Mouse (Mus musculus): ENCODE measurements around the gene Rhox7b. TPM values are rescaled to one million over a fixed set of nuclear protein-coding genes. Genes with fewer than 3 reads are reported as not detected.
"Not testable (repeated sequence)": the region's sequence is repeated elsewhere in the genome, so short reads cannot be mapped to it uniquely, and the experiment has no call there.

Gene Rhox7b
- not detected for total RNA-seq (2021)

DNA sequence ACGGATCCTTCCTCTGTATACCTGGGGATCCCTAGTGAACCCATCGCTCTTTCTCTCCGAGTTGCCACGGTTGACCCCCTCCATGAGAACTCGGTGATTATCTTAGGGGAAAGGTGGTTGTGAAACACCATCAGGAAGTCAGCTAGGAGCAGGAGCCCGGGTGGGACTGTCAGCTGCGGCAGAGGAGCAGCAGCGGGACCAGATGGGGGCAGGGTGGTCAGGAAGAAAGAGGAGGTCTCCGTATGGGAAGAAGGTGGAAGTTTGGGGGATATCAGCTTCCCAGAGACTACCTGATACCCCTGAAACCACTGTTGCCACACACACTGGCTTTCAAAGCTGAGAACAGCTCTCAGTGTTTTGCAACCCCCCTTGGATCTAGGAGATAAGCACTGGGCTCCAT is at the start of gene Rhox7b:
Gene Rhox7b, minus strand, starts transcription at position 101 of the 400 bp plus-strand sequence.
- not testable (repeated sequence) for DNase-seq (ENCODE audit: extremely low spot score in 1 of 2, low spot score in 1 of 2)

DNA sequence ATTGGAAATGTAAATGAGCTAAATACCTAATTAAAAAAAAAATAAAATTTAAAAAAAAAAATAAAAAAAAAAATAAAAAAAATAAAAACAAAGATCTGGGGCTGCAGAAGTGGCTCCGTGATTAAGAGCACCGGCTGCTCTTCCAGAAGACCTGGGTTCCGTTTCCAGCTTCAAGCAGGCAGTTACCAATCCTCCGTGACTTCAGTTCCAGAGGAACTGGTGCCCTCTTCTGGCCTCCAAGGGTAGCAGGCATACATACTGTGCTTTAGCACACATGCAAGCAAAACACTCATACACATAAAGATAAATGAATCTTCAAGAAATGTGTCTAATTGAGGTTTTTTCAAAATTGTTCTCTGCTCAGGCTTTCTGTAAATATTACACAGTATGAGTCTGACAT is 19.3 kb upstream of the Rhox7b start:
- no peak for DNase-seq (ENCODE audit: extremely low spot score in 1 of 2, low spot score in 1 of 2)

DNA sequence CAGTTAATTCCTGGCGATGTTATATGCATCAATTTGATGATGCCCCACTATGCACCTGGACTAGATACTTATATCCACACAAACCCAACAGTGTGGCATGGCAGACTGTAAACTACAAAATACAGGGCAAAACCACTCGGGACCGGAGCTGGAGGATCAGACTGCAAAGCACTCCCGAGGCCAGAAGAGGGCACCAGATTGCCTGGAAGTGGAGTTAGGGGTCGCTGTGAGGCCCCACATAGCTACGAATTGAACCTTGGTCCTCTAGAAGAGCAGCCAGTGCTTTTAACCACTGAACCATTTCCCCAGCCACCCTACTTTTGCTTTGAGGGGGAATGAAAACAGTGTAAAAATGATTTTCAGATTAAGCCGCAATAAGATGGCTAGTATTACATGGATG is 11.5 kb upstream of the Rhox7b start:
- DNase-seq (ENCODE audit: extremely low spot score in 1 of 2, low spot score in 1 of 2) = no peak

DNA sequence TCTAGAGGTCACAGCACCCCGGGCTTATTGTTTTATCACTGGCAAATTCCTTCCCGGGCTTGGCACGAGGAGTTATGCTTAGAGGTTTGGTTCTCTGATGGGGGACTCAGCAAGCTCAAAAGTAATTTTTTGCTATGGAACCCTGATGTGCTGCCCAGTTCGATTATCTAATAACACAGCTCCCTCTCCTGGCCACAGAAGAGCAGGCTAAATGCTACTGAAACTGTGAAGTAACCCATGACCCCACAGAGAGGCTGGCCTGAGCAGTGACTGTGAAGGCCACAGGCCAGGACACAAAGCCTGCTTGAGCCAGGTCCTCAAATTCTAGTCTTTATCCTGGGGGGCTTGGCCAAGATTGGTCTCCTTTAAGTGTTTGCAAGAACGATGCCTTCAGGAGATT is 6.7 kb upstream of the Rhox7b start:
- DNase-seq (ENCODE audit: extremely low spot score in 1 of 2, low spot score in 1 of 2) = no peak

DNA sequence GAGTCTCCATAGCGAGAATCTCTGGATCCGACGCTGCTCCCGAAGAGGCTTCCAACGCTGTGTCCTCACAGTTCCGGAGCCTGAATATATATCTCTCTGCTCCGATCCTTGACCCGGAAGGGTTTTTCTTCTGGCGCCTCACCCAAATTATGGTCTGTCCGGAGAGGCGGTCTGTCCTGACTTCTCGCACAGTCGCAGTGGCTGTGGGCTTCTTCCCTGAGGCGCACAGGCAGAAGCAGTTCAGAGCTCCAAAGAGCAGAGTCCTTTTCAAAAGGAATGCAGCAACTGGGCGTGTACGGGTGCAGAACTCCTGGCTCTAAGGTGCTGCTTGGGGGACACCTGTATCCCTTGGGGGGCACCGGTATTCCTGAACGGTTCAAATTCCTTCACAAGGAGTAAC is 4.6 kb upstream of the Rhox7b start, which contains the start of gene Rhox9:
Gene Rhox9, minus strand, starts transcription at position 101 of the 400 bp plus-strand sequence.
- not testable (repeated sequence) for DNase-seq (ENCODE audit: extremely low spot score in 1 of 2, low spot score in 1 of 2)

DNA sequence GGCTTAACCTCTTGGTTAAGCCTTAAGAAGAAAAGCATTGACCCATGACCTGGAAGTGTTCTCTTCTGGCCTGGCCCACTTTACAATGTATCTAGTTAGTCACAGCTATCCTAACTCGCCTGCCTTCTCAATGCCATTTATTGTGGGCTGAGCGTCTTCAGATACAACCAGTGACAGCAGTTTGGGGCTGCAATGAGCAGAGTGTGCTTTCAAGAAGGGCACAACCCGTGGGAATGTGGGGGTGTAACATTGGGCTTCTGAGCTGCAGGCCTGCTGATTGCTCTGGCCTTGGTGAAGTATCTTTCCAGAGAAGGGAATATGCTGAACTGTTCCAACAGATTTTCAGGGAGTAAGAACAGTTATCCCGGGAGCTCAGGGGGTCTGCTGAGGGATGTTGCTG is 18.2 kb downstream of the Rhox7b start, which contains the start of gene Rhox8:
Gene Rhox8, minus strand, starts transcription at position 101 of the 400 bp plus-strand sequence.
- DNase-seq (ENCODE audit: extremely low spot score in 1 of 2, low spot score in 1 of 2) = no peak

DNA sequence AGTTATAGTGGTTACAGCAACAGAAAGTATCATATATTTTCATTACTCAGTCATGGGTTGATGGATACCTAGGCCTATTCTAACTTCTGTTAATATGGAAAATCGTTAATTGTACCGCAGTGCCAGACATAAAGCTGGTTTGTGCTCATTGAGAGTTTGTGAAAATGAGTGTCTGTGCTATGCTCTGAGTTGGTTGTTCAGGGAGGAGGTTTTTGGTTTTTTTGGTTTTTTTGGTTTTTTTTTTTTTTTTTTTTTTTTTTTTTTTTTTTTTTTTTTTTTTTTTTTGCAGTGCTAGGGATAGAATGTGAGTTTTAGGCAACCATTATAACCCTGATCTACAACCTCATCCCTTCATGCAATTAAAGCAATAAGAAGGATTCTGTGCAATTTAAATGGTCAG is 25.4 kb downstream of the Rhox7b start:
- DNase-seq (ENCODE audit: extremely low spot score in 1 of 2, low spot score in 1 of 2) = no peak

Other genes starting within 250 kb of the Rhox7b start
- gene Rhox4g, start 245.9 kb downstream of the Rhox7b start, total RNA-seq (2021) = not detected
- gene Rhox3h, start 228.5 kb downstream of the Rhox7b start, total RNA-seq (2021) = not detected
- not detected for gene Rhox2h, start 224.0 kb downstream of the Rhox7b start, total RNA-seq (2021)
- gene Rhox5, start 92.4 kb downstream of the Rhox7b start, total RNA-seq (2021) = not detected
- not detected for gene Rhox6, start 70.3 kb downstream of the Rhox7b start, total RNA-seq (2021)
- not detected for gene Rhox7a, start 65.5 kb downstream of the Rhox7b start, total RNA-seq (2021)
- not detected for gene Rhox8, start 18.3 kb downstream of the Rhox7b start, total RNA-seq (2021)
- gene Rhox9, start 4.5 kb upstream of the Rhox7b start, total RNA-seq (2021) = not detected
- gene Btg1-ps1, start 121.6 kb upstream of the Rhox7b start, total RNA-seq (2021) = not detected
- gene Btg1-ps2, start 145.9 kb upstream of the Rhox7b start, total RNA-seq (2021) = not detected
- not detected for gene Rhox10, start 169.2 kb upstream of the Rhox7b start, total RNA-seq (2021)
- not detected for gene Rhox11, start 187.9 kb upstream of the Rhox7b start, total RNA-seq (2021)
- gene Rhox12, start 213.7 kb upstream of the Rhox7b start, total RNA-seq (2021) = not detected
- gene Rhox13, start 224.0 kb upstream of the Rhox7b start, total RNA-seq (2021) = not detected